Mouse (Mus musculus) cerebellum, adult 2 months (tissue): ENCODE results near the gene Art4.

Source experiments
- CTCF ChIP-seq: fragments of 200-500 bp; IDR thresholded peaks from 2 replicates; pipeline ENCODE4 v1.5.1; 2011; ENCODE audit warnings: low read depth, mild to moderate bottlenecking, control low read depth, low read length, moderate library complexity, borderline replicate concordance; ENCODE audit not compliant: insufficient read depth
- POLR2A ChIP-seq: fragments of 200-500 bp; IDR thresholded peaks from 2 replicates; pipeline ENCODE4 v1.6.1; 2011; ENCODE audit warnings: low read length, control low read depth, borderline replicate concordance; ENCODE audit not compliant: insufficient read depth

GRCm38 (mm10) chr6:136804705-136805408, 52.7 kb downstream of the Art4 start:
- TF ChIP-seq CTCF (no peak), POLR2A (no peak)
